9 mouse cellular contexts compared by ENCODE assay signal in the genomic region with DNA sequence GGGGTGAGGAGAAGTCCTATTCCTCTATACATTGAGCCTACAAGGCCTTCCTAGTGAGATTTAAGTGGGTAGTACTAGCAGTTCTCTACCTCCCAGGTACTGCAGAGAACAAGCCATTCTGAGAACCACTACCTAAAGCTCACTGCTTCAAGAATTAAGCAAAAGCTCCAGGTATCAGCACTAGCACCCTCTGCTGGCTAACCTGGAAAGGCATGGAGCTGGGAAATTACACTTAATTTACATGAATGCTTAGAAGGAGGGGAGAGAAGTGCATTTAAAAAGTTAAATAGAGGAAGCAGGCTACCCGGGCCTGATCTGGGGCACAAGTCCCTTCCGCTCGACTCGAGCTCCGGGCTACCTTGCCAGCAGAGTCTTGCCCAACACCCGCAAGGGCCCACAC. TPM values are rescaled to one million over a fixed set of nuclear protein-coding genes. Genes with fewer than 3 reads are reported as not detected.
DNase-seq lines count a peak whose midpoint lies in the region; ATAC-seq lines count a peak whose summit lies in the region.
"Had no signal": no experiment of that assay in that cellular context is flagged by ENCODE, and none has a peak within 500 bp of the region (broad histone marks: within the 10 kb centered on the region; RNA-seq: fewer than 3 reads in every experiment).

No protein-coding gene starts in this region.

- no peaks in the 10 kb centered on the region for H3K27me3 ChIP-seq in forebrain, embryonic 14.5 days (replicated peaks; ENCODE audit: control insufficient read depth, insufficient read depth, low read length)
- H3K27me3 ChIP-seq in forebrain, embryonic 13.5 days, result no peaks in the 10 kb centered on the region
- no peaks in the 10 kb centered on the region for H3K27me3 ChIP-seq in liver, embryonic 11.5 days (replicated peaks; ENCODE audit: control insufficient read depth, insufficient read depth, low read length)
- H3K27me3 ChIP-seq: heart, embryonic 15.5 days had no signal

- H3K4me1 ChIP-seq in forebrain, embryonic 14.5 days (ENCODE audit: control insufficient read depth, insufficient read depth, low read length), result no peaks in the 10 kb centered on the region
- no peaks in the 10 kb centered on the region for H3K4me1 ChIP-seq in forebrain, embryonic 13.5 days
- no peaks in the 10 kb centered on the region for H3K4me1 ChIP-seq in liver, embryonic 11.5 days (replicated peaks; ENCODE audit: control insufficient read depth, insufficient read depth, low read length)
- H3K4me1 ChIP-seq: heart, embryonic 15.5 days had no signal

- DNase-seq in forebrain, embryonic 14.5 days (ENCODE audit: low spot score), result peak; percentile 59
- peak; percentile 19 for DNase-seq in liver
- DNase-seq in liver, embryonic 11.5 days (ENCODE audit: low spot score), result no peak
- peak; percentile 71 for DNase-seq in ZHBTc4 (ENCODE audit: low read depth, low spot score)
- DNase-seq in forelimb bud, embryonic 11.5 days (ENCODE audit: low read depth, low spot score), result peak; percentile 18
- no peak for DNase-seq in left cerebral cortex, adult 11 months (ENCODE audit: low spot score)

- H3K4me2 ChIP-seq in forebrain, embryonic 14.5 days (ENCODE audit: low read length), result no peak overlapping the region
- H3K4me2 ChIP-seq in forebrain, embryonic 13.5 days, result no peak overlapping the region
- no peak overlapping the region for H3K4me2 ChIP-seq in liver, embryonic 11.5 days
- H3K4me2 ChIP-seq: heart, embryonic 15.5 days had no signal

- H3K9ac ChIP-seq in forebrain, embryonic 14.5 days (ENCODE audit: low read length), result no peak overlapping the region
- H3K9ac ChIP-seq in forebrain, embryonic 13.5 days, result no peak overlapping the region
- no peak overlapping the region for H3K9ac ChIP-seq in liver, embryonic 11.5 days (ENCODE audit: low read depth, low read length)
- H3K9ac ChIP-seq: heart, embryonic 15.5 days had no signal

- 75% methylated on average over 5 of the region's 6 CpGs for WGBS in forebrain, embryonic 14.5 days
- 82% methylated on average over 6 of the region's 6 CpGs for WGBS in forebrain, embryonic 13.5 days
- 84% methylated on average over 5 of the region's 6 CpGs for WGBS in liver, embryonic 11.5 days

- H3K9me3 ChIP-seq in forebrain, embryonic 14.5 days (replicated peaks; ENCODE audit: control insufficient read depth, low read length), result no peaks in the 10 kb centered on the region
- H3K9me3 ChIP-seq in forebrain, embryonic 13.5 days (replicated peaks), result no peaks in the 10 kb centered on the region
- H3K9me3 ChIP-seq in liver, embryonic 11.5 days (ENCODE audit: control insufficient read depth, low read length), result no peaks in the 10 kb centered on the region
- H3K9me3 ChIP-seq: heart, embryonic 15.5 days had no signal

- no peak for ATAC-seq in forebrain, embryonic 14.5 days
- no peak for ATAC-seq in forebrain, embryonic 13.5 days
- no peak for ATAC-seq in liver, embryonic 11.5 days (replicated peaks; ENCODE audit: low FRiP score)
- ATAC-seq in neutrophil, adult 5-6 weeks (ENCODE audit: extremely low read depth, insufficient number of reproducible peaks, low FRiP score, poor library complexity, severe bottlenecking), result peak; percentile 67; the same call in 1 of the 2 replicates

- no peak overlapping the region for H3K27ac ChIP-seq in forebrain, embryonic 14.5 days (ENCODE audit: low read depth, low read length)
- H3K27ac ChIP-seq in forebrain, embryonic 13.5 days, result no peak overlapping the region
- no peak overlapping the region for H3K27ac ChIP-seq in liver, embryonic 11.5 days (ENCODE audit: low read depth, low read length)
- H3K27ac ChIP-seq: heart, embryonic 15.5 days had no signal

- H3K36me3 ChIP-seq in forebrain, embryonic 14.5 days (ENCODE audit: control insufficient read depth, insufficient read depth, low read length), result no peaks in the 10 kb centered on the region
- no peaks in the 10 kb centered on the region for H3K36me3 ChIP-seq in forebrain, embryonic 13.5 days (ENCODE audit: poor library complexity, severe bottlenecking)
- H3K36me3 ChIP-seq in liver, embryonic 11.5 days (ENCODE audit: control insufficient read depth, insufficient read depth, low read length), result no peaks in the 10 kb centered on the region
- H3K36me3 ChIP-seq: heart, embryonic 15.5 days had no signal

- no peak overlapping the region for H3K4me3 ChIP-seq in forebrain, embryonic 14.5 days (ENCODE audit: low read depth, low read length)
- H3K4me3 ChIP-seq in forebrain, embryonic 13.5 days, result no peak overlapping the region
- no peak overlapping the region for H3K4me3 ChIP-seq in liver, embryonic 11.5 days (ENCODE audit: low read depth, low read length)
- H3K4me3 ChIP-seq: heart, embryonic 15.5 days had no signal

RNA-seq across cellular contexts. Expression of gene Trappc2, which starts 24.2 kb away (rescaled TPM):
- polyA plus RNA-seq in forebrain, embryonic 14.5 days (2014; fragmentation: Nextera tagmentation; extraction: Ambion mirVana), result 70.3 and 78.7 TPM in 2 replicates
- 66.3 and 66.9 TPM in 2 replicates for polyA plus RNA-seq in forebrain, embryonic 13.5 days (2015; fragmentation: Nextera tagmentation; extraction: Ambion mirVana)
- polyA plus RNA-seq in liver, embryonic 11.5 days (2014; fragmentation: Nextera tagmentation; extraction: Ambion mirVana), result 24.0 and 25.4 TPM in 2 replicates
- 12.5 and 16.3 TPM in 2 replicates for total RNA-seq in neutrophil, adult 5-6 weeks (2017)

RNA-seq across cellular contexts. Expression of gene Ofd1, which starts 24.3 kb away (rescaled TPM):
- polyA plus RNA-seq in forebrain, embryonic 14.5 days (2014; fragmentation: Nextera tagmentation; extraction: Ambion mirVana), result 7.2 and 7.4 TPM in 2 replicates
- 7.6 and 8.1 TPM in 2 replicates for polyA plus RNA-seq in forebrain, embryonic 13.5 days (2015; fragmentation: Nextera tagmentation; extraction: Ambion mirVana)
- 6.1 and 6.9 TPM in 2 replicates for polyA plus RNA-seq in liver, embryonic 11.5 days (2014; fragmentation: Nextera tagmentation; extraction: Ambion mirVana)
- 15.6 and 18.4 TPM in 2 replicates for total RNA-seq in neutrophil, adult 5-6 weeks (2017)

Comparison
In these comparisons a context has a peak if more than half of its experiments do, and no peak if none do; other contexts are left out.
1. DNase-seq: peak in forebrain, embryonic 14.5 days (single experiment), liver (single experiment), ZHBTc4 (single experiment) and forelimb bud, embryonic 11.5 days (single experiment); none in liver, embryonic 11.5 days (single experiment) and left cerebral cortex, adult 11 months (single experiment).